Mouse (Mus musculus) midbrain, embryonic 10.5 days (tissue): ENCODE results near the gene Lin7b. TPM values are rescaled to one million over a fixed set of nuclear protein-coding genes. Genes with fewer than 3 reads are reported as not detected.

ENCODE experiments used
- DNase-seq: peaks from one replicate; pipeline ENCODE4 v3.0.0-alpha.2; 2017; ENCODE audit warnings: low spot score
- H3K27ac ChIP-seq: fragments of 300-500 bp; sonication (generic); replicated peaks from 2 replicates; pipeline ENCODE4 v1.5.1; 2016; ENCODE audit warnings: mild to moderate bottlenecking
- H3K27me3 ChIP-seq: fragments of 300-500 bp; sonication (generic); 2 replicates; pipeline ENCODE4 v1.6.1; 2016; ENCODE audit warnings: low read depth, mild to moderate bottlenecking; ENCODE audit not compliant: poor library complexity, severe bottlenecking
- H3K36me3 ChIP-seq: fragments of 300-500 bp; sonication (generic); 2 replicates; pipeline ENCODE4 v1.6.1; 2016; ENCODE audit warnings: mild to moderate bottlenecking, moderate library complexity
- H3K4me1 ChIP-seq: fragments of 300-500 bp; sonication (generic); 2 replicates; pipeline ENCODE4 v1.6.1; 2016
- H3K4me3 ChIP-seq: fragments of 300-500 bp; sonication (generic); 2 replicates; pipeline ENCODE4 v1.5.1; 2016; ENCODE audit warnings: mild to moderate bottlenecking, moderate library complexity
- H3K9me3 ChIP-seq: fragments of 300-500 bp; sonication (generic); replicated peaks from 2 replicates; pipeline ENCODE4 v1.6.1; 2016; ENCODE audit warnings: mild to moderate bottlenecking
- WGBS: fragments of 180-500 bp; shearing (Covaris S2); methylation state at CpG from one replicate; pipeline ENCODE4 v1.1.7; 2016; 5-methylcytosine and 5-hydroxymethylcytosine counted together
- polyA plus RNA-seq: library from polyadenylated mRNA; unstranded; fragments of >200 nt; fragmentation: Nextera tagmentation; extraction: Ambion mirVana; gene quantifications from 2 replicates; pipeline ENCODE4 v1.2.1, GENCODE M21; 2016

The Lin7b gene
- 1.0 and 1.4 TPM in 2 replicates for polyA plus RNA-seq

GRCm38 (mm10) chr7:45370475-45371311 is at the start of gene Lin7b:
Gene Lin7b, minus strand, starts transcription at chr7:45370583.
- 12% methylated on average over 28 of the region's 28 CpGs for WGBS
- H3K36me3 ChIP-seq, result peaks cover 42% of the 10 kb centered on the region
- H3K4me3 ChIP-seq, result peak within 1 kb of the TSS; percentile 64
- H3K9me3 ChIP-seq, result no peaks in the 10 kb centered on the region
- peaks cover 51% of the 10 kb centered on the region for H3K4me1 ChIP-seq
- H3K27ac ChIP-seq, result peak within 1 kb of the TSS; percentile 69; the same call in 1 of the 2 replicates
- peak; percentile 88 for DNase-seq
- peaks cover 36% of the 10 kb centered on the region for H3K27me3 ChIP-seq

- H3K4me3 ChIP-seq, result 0 out of 2 replicates have a peak overlapping the region, but pooled peaks have one; percentile 4
- H3K36me3 ChIP-seq, result peaks cover 31% of the 10 kb centered on the region
- WGBS, result 13% methylated on average over 13 of the region's 13 CpGs
These were observed 47.6 kb upstream of the Lin7b start for GRCm38 (mm10) chr7:45417962-45418492.

GRCm38 (mm10) chr7:45415636-45416035 is 45.3 kb upstream of the Lin7b start:
- H3K4me1 ChIP-seq, result peaks cover 42% of the 10 kb centered on the region
- WGBS, result 11% methylated on average over 37 of the region's 37 CpGs
- peaks cover 100% of the 10 kb centered on the region for H3K27me3 ChIP-seq
- H3K4me3 ChIP-seq, result peak overlapping the region; percentile 3; the same call in 1 of the 2 replicates
- no peaks in the 10 kb centered on the region for H3K9me3 ChIP-seq
- no peak overlapping the region for H3K27ac ChIP-seq
- DNase-seq, result no peak
- H3K36me3 ChIP-seq, result peaks cover 7% of the 10 kb centered on the region

More at GRCm38 (mm10) chr7:45417962-45418492, 47.6 kb upstream of the Lin7b start:
- no peak overlapping the region for H3K27ac ChIP-seq
- no peaks in the 10 kb centered on the region for H3K9me3 ChIP-seq
- no peak for DNase-seq
- peaks cover 90% of the 10 kb centered on the region for H3K27me3 ChIP-seq
- H3K4me1 ChIP-seq, result peaks cover 44% of the 10 kb centered on the region

GRCm38 (mm10) chr7:45414740-45415224 is 44.4 kb upstream of the Lin7b start:
- Histone ChIP-seq H3K4me3 (0 out of 2 replicates have a peak overlapping the region, but pooled peaks have one; percentile 3), H3K27ac (no peak overlapping the region), H3K9me3 (no peaks in the 10 kb centered on the region), H3K4me1 (peaks cover 35% of the 10 kb centered on the region), H3K36me3 (no peaks in the 10 kb centered on the region), H3K27me3 (peaks cover 100% of the 10 kb centered on the region)
- no peak for DNase-seq
- WGBS, result 50% methylated on average over 12 of the region's 12 CpGs

GRCm38 (mm10) chr7:45413864-45414739 is 43.7 kb upstream of the Lin7b start:
- no peaks in the 10 kb centered on the region for H3K9me3 ChIP-seq
- H3K4me3 ChIP-seq, result peak overlapping the region; percentile 65
- WGBS, result 1% methylated on average over 27 of the region's 27 CpGs
- H3K27ac ChIP-seq, result 0 out of 2 replicates have a peak overlapping the region, but pooled peaks have one; percentile 63
- H3K27me3 ChIP-seq, result peaks cover 100% of the 10 kb centered on the region
- H3K4me1 ChIP-seq, result peaks cover 35% of the 10 kb centered on the region
- no peaks in the 10 kb centered on the region for H3K36me3 ChIP-seq
- DNase-seq, result no peak

GRCm38 (mm10) chr7:45413113-45413863 is 42.9 kb upstream of the Lin7b start, which contains the start of gene Ntf5:
Gene Ntf5, plus strand, starts transcription at chr7:45413695.
- Histone ChIP-seq H3K9me3 (no peaks in the 10 kb centered on the region), H3K27ac (peak within 1 kb of the TSS; percentile 63; the same call in 1 of the 2 replicates), H3K27me3 (peaks cover 100% of the 10 kb centered on the region), H3K4me1 (peaks cover 34% of the 10 kb centered on the region), H3K36me3 (no peaks in the 10 kb centered on the region), H3K4me3 (peak within 1 kb of the TSS; percentile 65)
- DNase-seq, result peak; percentile 56
- WGBS, result 3% methylated on average over 45 of the region's 45 CpGs

- no peak overlapping the region for H3K4me3 ChIP-seq
- H3K27me3 ChIP-seq, result peaks cover 100% of the 10 kb centered on the region
- H3K9me3 ChIP-seq, result no peaks in the 10 kb centered on the region
- no peak for DNase-seq
- H3K27ac ChIP-seq, result no peak overlapping the region
- no peaks in the 10 kb centered on the region for H3K36me3 ChIP-seq
- H3K4me1 ChIP-seq, result peaks cover 25% of the 10 kb centered on the region
- WGBS, result 85% methylated on average over 2 of the region's 2 CpGs
These were observed 42.0 kb upstream of the Lin7b start for GRCm38 (mm10) chr7:45412421-45412820.

GRCm38 (mm10) chr7:45409497-45410163 is 39.2 kb upstream of the Lin7b start:
- DNase-seq, result no peak
- H3K27ac ChIP-seq, result no peak overlapping the region
- 92% methylated on average over 8 of the region's 8 CpGs for WGBS
- no peaks in the 10 kb centered on the region for H3K36me3 ChIP-seq
- no peak overlapping the region for H3K4me3 ChIP-seq
- peaks cover 33% of the 10 kb centered on the region for H3K4me1 ChIP-seq
- H3K9me3 ChIP-seq, result no peaks in the 10 kb centered on the region
- peaks cover 99% of the 10 kb centered on the region for H3K27me3 ChIP-seq

- Histone ChIP-seq H3K9me3 (no peaks in the 10 kb centered on the region), H3K36me3 (no peaks in the 10 kb centered on the region), H3K4me3 (no peak overlapping the region), H3K4me1 (peaks cover 26% of the 10 kb centered on the region), H3K27ac (no peak overlapping the region), H3K27me3 (peaks cover 92% of the 10 kb centered on the region)
- 90% methylated on average over 17 of the region's 17 CpGs for WGBS
- DNase-seq, result no peak
These were observed 38.6 kb upstream of the Lin7b start for GRCm38 (mm10) chr7:45408949-45409348.

- Histone ChIP-seq H3K27ac (no peak overlapping the region), H3K36me3 (no peaks in the 10 kb centered on the region), H3K4me3 (no peak overlapping the region), H3K27me3 (peaks cover 86% of the 10 kb centered on the region), H3K9me3 (no peaks in the 10 kb centered on the region), H3K4me1 (peaks cover 20% of the 10 kb centered on the region)
- DNase-seq, result no peak
- 75% methylated on average over 7 of the region's 7 CpGs for WGBS
These were observed 38.0 kb upstream of the Lin7b start for GRCm38 (mm10) chr7:45408351-45408750.

- Histone ChIP-seq H3K4me3 (no peak overlapping the region), H3K9me3 (no peaks in the 10 kb centered on the region), H3K27me3 (peaks cover 81% of the 10 kb centered on the region), H3K36me3 (no peaks in the 10 kb centered on the region), H3K4me1 (peaks cover 16% of the 10 kb centered on the region), H3K27ac (no peak overlapping the region)
- no peak for DNase-seq
- 80% methylated on average over 10 of the region's 10 CpGs for WGBS
These were observed 37.5 kb upstream of the Lin7b start for GRCm38 (mm10) chr7:45407836-45408235.
